Mouse (Mus musculus): ENCODE measurements around the gene Insm1.
A peak's percentile ranks its signal among the peaks of the same experiment; 100 is the strongest.

Gene Insm1

DNA sequence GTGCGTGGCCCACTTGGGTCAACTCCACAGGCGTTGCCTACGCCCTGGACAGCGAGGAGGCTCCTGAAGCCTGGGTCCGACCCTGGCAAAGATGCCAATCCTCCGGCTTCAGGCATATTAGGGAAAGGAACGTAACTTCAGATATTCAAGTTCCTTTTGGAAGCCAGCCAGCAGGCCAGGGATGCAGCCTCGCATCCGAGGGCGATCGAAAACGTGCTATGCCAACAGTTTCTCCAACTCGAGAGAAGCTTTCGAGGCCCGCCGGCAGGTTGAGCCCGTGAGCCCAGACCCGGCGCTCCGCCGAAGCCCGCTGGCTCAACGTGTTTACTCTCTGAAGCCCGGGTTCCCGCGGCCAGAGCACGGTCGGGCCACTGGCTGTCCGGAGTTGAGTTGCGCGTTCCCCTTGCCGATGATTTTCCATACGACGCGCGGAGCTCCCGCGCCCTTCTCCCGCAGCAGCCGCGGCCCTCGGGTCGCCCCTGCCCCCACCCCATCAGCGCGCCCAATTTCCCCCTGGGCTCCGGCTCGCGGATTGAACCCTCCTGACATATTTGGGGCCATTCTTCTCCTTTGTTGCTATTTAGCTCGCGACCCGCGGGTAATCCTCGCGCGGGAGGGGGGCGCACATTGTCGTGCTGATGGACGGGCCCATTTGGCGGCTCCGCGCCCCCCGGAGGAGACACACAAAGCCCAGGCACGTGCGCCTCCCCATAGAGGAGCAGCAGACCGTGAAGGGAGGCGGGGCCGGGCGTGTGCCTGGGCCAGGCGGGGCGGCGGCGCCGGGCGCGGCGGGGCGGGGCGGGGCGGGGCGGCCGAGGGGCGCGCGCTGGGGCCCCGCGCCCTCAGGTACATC is at the start of gene Insm1:
TSS of gene Insm1 (plus strand) at position 846 of the 853 bp plus-strand sequence.
- DNase-seq (ENCODE audit: low spot score), result peak; percentile 83

DNA sequence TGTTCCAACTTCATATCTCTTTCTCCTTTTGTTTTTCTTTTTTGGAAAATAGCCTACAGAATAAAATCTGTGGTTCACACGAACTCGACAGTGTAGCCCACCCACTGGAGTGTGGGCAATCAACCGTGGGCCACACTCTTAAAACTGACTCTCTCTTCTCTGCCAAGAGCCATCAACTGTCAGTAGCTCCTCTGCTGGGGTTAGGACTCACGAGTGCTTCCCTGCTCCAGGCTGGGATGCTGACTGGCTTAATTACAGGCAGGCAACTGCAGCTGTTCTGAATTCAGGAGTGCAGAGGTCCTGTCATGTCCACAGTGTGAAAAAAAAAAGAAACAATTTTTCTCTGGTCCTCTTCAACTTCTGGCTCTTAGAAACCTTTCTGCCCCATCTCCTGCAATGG is 49.6 kb upstream of the Insm1 start:
- DNase-seq (ENCODE audit: low spot score), result no peak

DNA sequence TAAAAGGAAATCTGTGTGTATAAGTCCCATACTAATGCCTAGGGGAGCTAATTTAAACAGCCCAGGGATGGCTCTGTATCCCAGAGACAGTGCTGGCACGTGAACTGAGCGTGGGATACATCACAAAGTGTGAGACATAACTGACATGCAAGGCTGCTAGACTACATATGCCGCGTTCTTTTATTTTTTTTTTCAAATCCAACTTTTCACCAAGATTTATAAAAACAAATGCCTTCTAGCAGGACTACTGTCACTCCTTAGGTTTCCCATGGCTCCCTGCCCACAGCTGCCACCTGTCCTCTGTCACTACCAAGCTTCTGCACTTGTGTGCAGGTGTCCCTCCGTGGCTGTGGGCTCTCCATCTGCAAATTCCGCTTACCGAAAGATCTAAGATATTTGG is 47.5 kb upstream of the Insm1 start:
- DNase-seq (ENCODE audit: low spot score), result no peak

DNA sequence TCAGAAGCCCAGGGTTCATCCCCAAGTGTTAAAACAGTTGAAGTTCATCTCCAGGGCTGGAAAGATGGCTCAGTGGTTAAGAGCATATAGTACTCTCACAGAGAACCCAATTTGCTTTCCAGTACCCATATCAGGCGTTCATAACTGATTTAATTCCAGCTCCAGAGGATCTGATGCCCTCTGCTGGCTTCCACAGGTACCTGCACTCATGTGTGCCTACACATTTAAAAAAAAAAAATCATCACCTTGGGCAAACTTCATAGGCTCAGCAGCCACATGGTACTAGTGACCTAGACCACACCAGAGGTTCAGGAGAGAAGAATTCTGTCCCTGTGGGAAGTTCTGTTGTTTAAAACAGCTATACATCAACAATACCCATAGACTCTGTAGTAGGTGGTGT is 43.0 kb upstream of the Insm1 start:
- no peak for DNase-seq (ENCODE audit: low spot score)

DNA sequence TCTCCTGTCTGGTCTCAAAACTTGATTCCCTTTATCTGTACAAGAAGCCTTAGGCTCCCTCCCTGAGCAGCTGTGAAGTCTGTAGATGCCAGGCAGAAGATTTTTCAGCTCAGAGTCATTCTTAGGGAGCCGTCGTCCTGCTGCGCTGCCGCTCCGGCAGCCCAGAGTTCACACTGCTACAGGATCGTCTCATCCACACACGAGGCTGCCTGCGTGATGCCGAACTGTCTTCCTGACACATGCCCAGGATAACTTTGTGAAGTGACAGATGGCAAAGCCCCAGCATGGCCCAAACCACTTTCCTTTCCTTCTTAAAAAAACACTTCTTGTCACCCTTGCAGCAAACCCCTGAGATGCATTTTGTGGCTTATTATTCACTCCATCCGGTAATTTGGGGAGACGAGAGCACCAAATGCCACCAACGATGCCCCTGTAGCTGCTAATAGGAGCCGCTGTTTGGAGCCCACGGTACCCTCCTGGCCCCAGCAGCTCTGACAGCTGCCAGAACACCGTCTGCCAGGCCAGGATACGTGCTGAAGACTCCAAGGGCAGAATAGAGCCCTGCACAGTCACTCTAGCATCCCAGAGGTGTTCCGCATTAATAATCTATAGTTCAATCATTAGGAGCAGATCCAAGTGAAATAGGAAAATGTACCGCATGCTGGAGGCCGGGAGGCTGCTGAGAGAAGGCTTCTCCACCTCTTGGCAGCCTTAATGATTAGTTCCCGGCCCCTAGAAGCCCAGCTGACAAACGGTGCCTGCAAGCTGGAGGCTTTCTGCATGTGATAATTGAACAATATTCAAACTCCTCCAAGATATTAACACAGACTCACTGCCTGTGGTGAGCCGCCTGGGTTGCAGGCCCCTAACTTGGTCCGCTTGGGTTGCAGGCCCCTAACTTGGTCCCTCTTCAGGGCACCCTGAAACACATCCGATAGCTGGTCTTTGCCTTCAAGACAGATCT is 37.6 kb upstream of the Insm1 start:
- DNase-seq (ENCODE audit: low spot score), result no peak

DNA sequence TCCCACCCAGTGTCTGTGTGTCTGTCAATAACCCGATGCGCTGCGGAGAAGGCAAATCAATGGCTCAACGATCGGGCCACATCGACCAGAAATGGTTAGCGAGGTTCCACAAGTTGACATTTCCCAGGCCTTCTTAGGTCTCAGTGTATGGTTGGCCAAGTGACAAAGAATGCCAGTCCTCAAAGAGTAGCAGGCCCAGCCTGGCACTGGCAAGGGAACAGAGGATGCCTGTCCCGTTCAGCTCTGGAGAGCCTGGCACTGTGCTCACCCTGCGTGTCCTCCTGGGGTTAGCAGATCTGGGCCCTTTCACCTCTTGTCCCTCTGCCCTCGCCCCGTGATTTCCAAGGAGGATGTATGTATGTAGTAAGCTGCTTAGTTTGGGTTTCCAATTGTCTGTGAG is 25.6 kb upstream of the Insm1 start:
- no peak for DNase-seq (ENCODE audit: low spot score)

DNA sequence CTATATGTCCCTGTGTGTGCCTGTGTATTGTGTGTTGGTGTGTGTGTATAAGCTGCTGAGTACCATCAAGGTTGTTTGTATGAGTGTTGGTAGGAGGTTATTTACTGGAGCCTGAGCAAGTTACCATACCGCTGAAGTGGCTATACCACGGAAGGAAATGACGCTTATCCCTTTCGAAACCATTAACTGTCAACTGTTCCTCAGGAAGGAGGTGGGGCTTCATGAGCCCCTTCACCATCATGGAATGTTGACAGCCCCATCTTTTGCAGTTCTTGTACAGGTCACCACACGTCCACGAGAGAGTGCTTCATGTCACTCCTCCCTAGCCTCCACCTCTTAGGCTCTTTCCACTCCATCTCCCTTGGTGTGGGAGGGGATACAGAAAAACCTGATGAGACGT is 23.8 kb upstream of the Insm1 start:
- no peak for DNase-seq (ENCODE audit: low spot score)

DNA sequence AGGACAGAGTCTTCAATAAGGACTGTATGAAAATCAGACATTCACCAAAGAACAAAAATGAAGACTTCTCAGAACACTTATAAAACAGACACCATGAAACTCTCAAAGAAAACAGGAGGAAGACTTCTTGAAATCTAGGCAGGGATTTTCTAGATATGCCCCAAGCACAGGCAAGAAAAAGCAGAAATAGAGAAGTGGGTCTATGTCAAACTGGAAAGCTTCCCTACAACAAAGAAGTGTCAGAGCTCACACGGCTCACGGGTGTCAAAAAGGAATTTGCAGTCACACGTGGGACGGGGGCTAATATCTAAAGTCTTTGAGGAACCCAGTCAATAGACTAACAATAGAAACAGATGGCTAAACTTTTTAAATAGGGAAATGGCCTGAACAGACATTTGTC is 10.8 kb upstream of the Insm1 start:
- DNase-seq (ENCODE audit: low spot score), result no peak

DNA sequence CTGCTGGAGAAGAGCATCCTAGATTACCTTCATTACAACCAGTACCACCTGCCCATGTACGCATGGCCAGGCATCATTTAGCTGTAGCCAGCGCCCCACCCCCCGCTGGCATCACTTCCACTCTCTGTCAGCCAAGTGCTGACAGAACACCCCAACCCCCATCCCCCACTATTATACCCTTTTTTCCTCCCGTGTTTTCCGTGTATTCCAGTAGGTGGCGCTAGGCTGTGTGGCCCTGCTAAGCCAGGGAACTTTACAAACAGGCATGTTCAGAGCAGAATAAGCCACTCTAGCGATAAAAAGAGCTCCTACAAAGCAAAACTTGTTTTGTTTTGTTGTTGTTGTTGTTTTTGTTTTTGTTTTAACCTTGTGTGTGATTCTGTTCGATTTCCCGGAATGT is 7.0 kb upstream of the Insm1 start:
- peak; percentile 83 for DNase-seq (ENCODE audit: low spot score)

DNA sequence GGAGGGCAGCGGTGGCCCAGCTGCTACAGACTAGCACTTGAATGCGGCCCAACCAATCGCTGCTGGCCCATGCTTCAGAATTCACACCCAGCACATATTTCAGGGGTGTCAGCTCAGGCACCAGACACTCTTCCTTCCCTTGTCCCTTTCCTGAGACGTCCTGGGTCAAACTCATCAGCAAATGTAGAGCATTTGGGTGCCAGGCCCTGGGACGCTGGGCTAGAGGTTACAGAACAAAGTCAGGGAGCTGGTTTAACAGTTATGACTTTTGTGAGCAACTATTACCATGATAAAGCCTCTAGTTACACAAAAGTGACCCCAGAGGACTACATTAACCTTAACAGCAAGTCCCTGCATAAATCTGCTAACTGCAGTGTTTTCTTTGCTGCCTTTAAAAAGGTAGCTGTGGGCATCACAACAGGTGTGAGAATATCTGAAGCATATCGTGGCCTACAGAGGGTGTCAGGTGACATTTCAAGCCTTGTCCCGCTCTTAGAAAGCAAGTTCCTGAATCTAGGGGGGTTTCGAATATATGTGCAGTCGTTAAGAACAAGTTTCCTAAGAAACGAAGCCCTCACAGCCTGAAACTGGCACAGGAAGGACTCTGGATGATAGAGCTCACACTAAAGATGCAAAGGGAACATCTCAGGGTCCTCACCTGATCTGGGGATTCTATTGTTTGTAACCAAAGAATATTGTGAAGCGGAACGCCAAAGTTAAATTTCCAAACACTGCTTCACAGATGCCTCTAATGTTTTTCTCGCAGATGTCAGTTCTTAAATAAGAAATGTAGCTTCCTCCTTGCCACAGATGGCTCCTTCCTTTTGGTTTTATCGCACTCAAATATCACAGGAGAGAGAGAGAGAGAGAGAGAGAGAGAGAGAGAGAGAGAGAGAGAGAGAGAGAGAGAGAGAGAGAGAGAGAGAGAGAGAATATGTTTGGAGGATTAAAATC is 5.3 kb upstream of the Insm1 start:
- DNase-seq (ENCODE audit: low spot score), result peak; percentile 36

DNA sequence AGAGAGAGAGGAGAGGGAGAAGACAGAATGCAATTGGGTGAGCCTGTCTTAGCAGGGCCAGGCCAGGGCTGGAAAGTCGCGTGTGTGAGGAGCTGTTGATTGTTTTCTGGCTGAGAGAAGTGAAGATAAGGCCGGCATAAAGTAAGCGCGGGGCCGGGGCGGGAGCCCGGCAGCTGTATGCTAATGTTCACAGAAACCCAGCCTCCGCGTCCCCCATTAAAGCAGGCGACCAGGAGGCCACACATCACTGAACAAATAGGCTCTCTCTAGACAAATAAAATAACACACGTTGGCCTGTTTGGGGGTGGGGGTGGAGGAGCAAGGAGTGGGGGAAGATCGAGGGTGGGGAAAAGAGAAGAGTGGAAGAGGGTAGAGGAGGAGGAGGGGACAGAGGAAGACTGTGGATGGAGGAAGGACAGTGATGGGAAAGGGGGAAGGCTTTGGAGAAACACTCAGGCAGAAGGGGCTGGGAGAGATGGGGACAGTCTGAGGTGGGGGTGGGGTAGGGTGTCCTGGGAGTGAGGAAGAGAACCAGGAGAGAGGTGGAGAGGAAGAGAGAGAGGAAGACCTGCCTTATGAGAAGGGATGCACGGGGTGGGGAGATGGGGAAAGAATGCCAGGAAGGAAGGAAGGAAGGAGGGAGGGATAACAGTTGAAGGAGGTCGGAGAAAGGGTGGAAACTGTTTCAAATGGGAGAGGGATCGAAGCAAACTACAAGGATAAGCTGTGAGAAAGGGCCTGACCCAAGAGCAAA is 4.3 kb upstream of the Insm1 start:
- DNase-seq (ENCODE audit: low spot score), result peak; percentile 77

DNA sequence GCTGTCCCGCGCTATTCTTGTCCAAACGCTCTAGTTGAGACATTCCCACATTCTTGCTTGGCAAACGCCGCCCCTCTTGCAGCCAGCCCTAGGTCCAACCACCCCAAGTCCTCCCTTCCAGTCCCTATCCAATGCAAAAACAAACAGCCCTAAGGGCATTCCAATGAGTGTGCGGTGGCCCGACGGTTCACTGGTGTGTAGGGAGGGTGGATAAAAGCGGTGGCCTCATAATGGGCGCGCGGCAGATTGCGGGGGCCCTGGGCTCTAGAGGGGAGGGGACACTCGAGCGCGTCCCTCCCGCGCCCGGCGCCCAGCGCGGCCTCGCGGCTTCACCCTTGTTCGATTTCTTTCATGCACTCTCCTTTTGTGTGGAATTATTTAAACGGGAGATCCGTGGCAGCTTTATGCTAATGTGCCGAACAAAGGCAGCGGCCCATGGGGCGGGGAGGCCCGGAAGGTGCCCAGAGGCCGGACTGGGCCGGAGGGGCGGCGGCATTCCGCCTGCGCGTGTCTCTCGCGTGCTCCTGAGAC is 3.5 kb upstream of the Insm1 start:
- peak; percentile 77 for DNase-seq (ENCODE audit: low spot score)

DNA sequence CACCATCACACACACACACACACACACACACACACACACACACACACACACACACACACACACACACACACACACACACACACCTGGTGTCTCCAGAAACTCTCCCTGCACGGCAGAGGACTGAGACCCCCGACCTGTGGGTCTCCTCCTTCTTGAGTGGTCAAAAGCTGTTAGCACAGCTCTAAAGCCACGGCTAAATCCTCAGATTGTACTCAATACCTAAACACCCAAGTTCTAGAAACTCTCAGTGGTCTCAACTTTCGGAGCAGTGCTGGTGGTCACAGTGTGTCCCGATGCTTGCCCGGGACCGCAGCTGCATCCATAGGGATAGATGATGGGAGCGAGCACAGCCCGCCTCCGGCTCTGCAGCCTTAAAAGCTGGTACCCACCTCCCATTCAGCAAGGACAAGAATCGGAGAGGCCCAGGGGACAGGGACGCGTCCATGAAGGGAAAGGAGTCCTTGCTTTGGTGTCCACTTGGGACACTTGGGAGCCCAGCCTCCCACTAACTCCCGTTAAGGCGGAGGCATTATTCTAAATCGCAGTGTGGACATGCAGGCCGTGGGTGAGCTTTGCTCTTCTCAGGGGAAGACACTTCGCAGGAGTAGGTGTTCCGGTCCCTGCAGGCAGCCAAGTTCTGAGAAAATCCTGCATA is 2.7 kb upstream of the Insm1 start:
- DNase-seq (ENCODE audit: low spot score), result peak; percentile 60

DNA sequence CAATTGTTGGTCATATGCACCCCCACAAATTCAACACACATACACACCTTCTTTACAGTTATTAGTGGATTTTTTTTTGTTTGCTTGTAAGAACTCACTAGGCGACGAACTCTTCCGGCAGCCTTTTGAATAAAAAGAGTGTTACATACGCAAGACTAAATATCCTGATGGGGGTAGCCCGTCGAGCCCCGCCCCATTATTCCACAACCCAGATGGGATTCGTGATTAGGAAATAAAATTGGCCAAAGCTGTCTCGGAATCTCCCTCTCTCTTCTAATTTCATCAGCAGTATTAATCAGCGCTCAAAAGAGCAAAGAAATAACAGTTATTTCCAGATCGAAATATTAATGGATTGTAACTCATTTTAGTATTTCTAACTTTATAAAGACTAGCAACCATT is 1.9 kb upstream of the Insm1 start:
- peak; percentile 40 for DNase-seq (ENCODE audit: low spot score)

DNA sequence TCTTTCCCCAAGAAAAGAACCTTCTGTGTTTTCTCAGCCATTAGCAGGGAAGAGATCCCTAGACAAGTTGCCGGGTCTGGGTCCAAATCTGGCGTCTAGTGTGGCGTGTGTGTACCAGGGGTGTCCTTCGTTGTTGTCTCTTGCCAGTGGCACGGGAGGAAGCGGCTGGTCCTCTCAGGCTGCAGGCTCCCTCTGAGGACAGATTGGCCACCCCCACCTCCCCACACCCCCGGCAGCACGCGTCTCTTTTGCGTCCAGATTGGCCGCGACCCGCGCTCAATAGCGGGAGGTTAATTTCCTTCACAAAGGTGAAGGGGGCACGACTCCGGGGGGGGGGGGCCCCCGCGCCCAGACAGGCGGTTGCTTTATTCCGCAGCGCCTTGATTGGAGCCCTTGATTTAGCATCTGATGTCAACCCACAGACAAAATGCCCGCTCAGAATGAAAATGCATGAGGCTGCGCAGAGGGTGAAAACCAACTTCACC is 1.1 kb upstream of the Insm1 start:
- peak; percentile 75 for DNase-seq (ENCODE audit: low spot score)

DNA sequence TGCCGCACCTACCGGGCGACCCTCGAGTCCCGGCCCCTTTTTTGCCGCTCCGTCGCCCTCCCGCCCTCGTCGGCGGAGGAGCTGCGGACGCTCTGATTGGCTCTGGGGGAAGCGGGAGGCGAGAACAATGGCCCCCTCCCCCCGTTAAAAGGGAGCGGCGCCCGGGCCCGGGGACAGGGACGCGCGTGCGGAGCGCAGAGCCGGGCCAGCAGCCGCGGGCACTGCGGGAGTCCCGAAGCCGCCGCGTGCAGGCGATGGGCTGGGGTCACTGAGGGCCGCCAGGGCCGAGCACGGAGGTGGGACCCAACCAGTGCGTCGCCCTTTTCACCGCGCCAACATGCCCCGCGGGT is 183 bp downstream of the Insm1 start:
- peak; percentile 76 for DNase-seq (ENCODE audit: low spot score)

DNA sequence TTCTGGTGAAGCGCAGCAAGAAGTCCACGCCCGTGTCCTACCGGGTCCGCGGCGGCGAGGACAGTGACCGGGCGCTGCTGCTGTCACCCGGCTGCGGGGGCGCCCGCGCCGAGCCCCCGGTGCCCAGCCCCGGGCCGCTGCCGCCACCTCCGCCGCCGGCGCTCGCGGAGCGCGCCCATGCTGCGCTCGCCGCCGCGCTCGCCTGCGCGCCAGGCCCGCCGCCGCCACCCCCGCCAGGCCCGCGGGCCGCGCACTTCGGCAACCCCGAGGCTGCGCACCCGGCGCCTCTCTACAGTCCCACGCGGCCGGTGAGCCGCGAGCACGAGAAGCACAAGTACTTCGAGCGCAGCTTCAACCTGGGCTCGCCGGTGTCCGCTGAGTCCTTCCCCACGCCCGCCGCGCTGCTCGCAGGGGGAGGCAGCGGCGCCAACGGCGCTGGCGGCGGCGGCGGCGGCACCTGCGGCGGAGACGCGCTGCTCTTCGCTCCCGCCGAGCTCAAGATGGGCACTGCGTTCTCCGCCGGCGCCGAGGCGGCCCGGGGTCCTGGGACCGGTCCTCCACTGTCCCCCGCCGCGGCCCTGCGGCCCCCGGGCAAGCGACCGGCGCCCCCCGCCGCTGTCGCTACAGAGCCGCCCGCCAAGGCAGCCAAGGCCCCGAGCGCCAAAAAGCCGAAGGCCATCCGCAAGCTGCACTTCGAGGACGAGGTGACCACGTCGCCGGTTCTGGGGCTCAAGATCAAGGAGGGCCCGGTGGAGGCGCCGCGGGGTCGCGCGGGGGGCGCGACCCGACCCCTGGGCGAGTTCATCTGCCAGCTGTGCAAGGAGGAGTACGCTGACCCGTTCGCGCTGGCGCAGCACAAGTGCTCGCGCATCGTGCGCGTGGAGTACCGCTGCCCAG is 806 bp downstream of the Insm1 start:
- peak; percentile 57 for DNase-seq (ENCODE audit: low spot score)

DNA sequence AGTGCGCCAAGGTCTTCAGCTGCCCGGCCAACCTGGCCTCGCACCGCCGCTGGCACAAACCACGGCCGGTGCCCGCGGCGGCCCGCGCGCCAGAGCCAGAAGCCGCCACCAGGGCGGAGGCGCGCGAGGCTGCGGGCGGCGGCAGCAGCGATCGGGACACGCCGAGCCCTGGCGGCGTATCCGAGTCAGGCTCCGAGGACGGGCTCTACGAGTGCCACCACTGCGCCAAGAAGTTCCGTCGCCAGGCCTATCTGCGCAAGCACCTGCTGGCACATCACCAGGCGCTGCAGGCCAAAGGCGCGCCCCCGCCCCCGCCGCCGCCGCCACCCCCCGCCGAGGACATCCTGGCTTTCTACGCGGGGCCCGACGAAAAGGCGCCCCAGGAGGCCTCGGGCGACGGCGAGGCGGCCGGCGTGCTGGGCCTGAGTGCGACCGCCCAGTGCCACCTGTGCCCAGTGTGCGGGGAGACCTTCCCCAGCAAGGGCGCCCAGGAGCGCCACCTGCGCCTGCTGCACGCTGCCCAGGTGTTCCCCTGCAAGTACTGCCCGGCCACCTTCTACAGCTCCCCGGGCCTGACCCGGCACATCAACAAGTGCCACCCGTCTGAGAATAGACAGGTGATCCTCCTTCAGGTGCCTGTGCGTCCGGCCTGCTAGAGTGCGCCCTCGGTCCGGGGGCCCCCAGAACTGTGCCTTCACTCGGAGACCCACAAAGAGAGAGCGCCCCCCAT is 1.6 kb downstream of the Insm1 start:
- DNase-seq (ENCODE audit: low spot score), result peak; percentile 14

All from embryo, embryonic 10.5 days (tissue).